Mouse (Mus musculus): ENCODE data around the gene Pik3r1. TPM values are rescaled to one million over a fixed set of nuclear protein-coding genes. Genes with fewer than 3 reads are reported as not detected.

Gene Pik3r1
- polyA plus RNA-seq, 1 experiment from 2014 or later = 95.5 TPM

DNA sequence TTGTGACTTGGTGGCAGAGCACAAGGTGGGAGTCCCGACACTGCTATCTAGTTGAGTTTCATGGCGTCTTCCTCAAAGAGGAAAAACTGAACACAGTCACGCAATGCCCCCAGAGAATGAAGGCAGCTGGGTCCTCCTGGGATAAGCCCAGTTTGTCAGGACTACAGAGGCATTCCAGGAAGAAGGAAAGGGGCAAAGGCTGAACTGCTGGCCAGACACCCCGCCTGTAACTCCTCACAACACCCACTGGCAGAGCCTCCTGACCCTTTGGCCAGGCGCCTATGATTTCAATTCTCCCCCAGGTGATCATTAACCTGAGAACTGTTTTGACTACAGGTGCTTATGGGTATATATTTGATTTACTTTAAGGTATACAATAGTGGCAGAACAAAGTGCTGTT is 3.9 kb downstream of the Pik3r1 start:
- Histone ChIP-seq H3K9ac (replicated peaks; ENCODE audit: low read depth, low read length) (no peak overlapping the region), H3K4me3 (ENCODE audit: low read depth, low read length) (0 out of 2 replicates have a peak overlapping the region, but pooled peaks have one; percentile 12), H3K36me3 (ENCODE audit: control insufficient read depth, insufficient read depth, low read length) (no peaks in the 10 kb centered on the region), H3K27ac (ENCODE audit: low read length) (peak overlapping the region; percentile 33; the same call in 1 of the 2 replicates), H3K27me3 (ENCODE audit: control insufficient read depth, insufficient read depth, low read length) (no peaks in the 10 kb centered on the region), H3K9me3 (ENCODE audit: control insufficient read depth, low read depth, low read length) (no peaks in the 10 kb centered on the region), H3K4me2 (replicated peaks; ENCODE audit: low read depth, low read length) (peak overlapping the region; percentile 30), H3K4me1 (ENCODE audit: control insufficient read depth, insufficient read depth, low read length) (peaks cover 59% of the 10 kb centered on the region)
- 45% methylated on average over 5 of the region's 5 CpGs for WGBS
- no peak for ATAC-seq (ENCODE audit: insufficient number of reproducible peaks, insufficient read depth, low FRiP score, low read depth)

DNA sequence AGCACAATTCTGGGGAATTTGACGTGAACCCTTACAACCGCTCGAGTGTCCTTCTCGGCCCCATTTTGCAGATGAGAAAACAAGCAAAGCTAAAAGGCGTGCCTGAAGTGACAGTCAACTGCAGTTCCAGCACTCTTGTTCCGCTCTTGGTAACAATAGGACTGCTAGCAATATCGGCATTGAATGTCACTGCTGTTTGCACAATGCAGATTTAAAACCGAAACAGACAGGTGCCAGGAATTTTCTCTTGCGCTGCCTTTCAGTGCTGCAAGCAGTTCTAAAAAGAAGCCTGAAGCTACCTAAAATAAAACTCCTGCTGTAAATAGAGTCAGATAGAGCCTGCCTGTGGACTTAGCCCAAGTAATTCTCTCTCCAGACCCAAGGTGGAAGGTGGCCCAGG is 4.3 kb downstream of the Pik3r1 start:
- H3K9me3 ChIP-seq (ENCODE audit: control insufficient read depth, low read depth, low read length) = no peaks in the 10 kb centered on the region
- peak overlapping the region; percentile 30 for H3K4me2 ChIP-seq (replicated peaks; ENCODE audit: low read depth, low read length)
- no peaks in the 10 kb centered on the region for H3K27me3 ChIP-seq (ENCODE audit: control insufficient read depth, insufficient read depth, low read length)
- peak overlapping the region; percentile 33; the same call in 1 of the 2 replicates for H3K27ac ChIP-seq (ENCODE audit: low read length)
- 0 out of 2 replicates have a peak overlapping the region, but pooled peaks have one; percentile 12 for H3K4me3 ChIP-seq (ENCODE audit: low read depth, low read length)
- 71% methylated on average over 9 of the region's 9 CpGs for WGBS
- H3K4me1 ChIP-seq (ENCODE audit: control insufficient read depth, insufficient read depth, low read length) = peaks cover 59% of the 10 kb centered on the region
- no peak for ATAC-seq (ENCODE audit: insufficient number of reproducible peaks, insufficient read depth, low FRiP score, low read depth)
- H3K36me3 ChIP-seq (ENCODE audit: control insufficient read depth, insufficient read depth, low read length) = no peaks in the 10 kb centered on the region
- H3K9ac ChIP-seq (replicated peaks; ENCODE audit: low read depth, low read length) = no peak overlapping the region

DNA sequence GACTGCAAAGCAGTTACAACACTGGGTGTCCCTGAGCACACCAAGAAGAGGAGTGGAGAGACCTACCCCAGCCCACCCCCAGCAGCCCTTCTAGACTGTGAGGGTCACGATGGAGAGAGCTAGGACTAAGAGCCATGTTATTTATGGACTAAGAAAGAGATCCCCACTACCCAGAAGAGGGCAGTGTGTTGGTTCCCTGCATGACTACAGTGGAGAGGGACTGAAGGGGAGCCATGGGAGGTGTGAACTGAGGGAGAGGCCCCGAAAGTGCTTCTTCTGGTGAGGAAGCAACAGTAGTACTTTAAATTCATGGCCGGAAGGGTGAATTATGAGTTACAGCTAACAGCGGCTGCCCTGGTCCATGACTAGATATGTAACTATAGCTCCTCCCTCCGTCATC is 4.9 kb downstream of the Pik3r1 start:
- H3K4me3 ChIP-seq (ENCODE audit: low read depth, low read length) = no peak overlapping the region
- no peaks in the 10 kb centered on the region for H3K9me3 ChIP-seq (ENCODE audit: control insufficient read depth, low read depth, low read length)
- 78% methylated on average over 5 of the region's 5 CpGs for WGBS
- H3K9ac ChIP-seq (replicated peaks; ENCODE audit: low read depth, low read length) = no peak overlapping the region
- ATAC-seq (ENCODE audit: insufficient number of reproducible peaks, insufficient read depth, low FRiP score, low read depth) = no peak
- no peaks in the 10 kb centered on the region for H3K27me3 ChIP-seq (ENCODE audit: control insufficient read depth, insufficient read depth, low read length)
- H3K4me1 ChIP-seq (ENCODE audit: control insufficient read depth, insufficient read depth, low read length) = peaks cover 62% of the 10 kb centered on the region
- H3K4me2 ChIP-seq (replicated peaks; ENCODE audit: low read depth, low read length) = 0 out of 2 replicates have a peak overlapping the region, but pooled peaks have one; percentile 30
- no peaks in the 10 kb centered on the region for H3K36me3 ChIP-seq (ENCODE audit: control insufficient read depth, insufficient read depth, low read length)
- H3K27ac ChIP-seq (ENCODE audit: low read length) = no peak overlapping the region

DNA sequence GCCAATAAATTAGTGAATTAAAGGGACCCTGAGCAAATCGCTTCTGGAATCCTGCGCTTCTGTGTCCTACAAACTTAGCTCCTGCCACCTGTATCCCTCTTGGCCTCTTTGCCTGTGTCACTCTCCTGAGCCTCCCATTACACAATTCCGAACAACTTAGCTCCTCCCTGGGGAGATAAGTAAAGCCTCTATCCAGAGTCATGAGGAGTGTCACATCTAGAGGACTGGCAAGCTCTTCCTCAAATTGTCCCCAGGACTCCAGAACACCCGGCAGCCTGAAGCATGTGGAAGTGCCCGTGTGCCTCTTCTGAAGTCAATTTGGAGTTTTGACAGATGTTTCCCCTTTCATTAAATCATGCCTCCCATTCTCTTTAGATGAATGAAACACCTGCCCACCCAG is 6.4 kb downstream of the Pik3r1 start:
- H3K4me3 ChIP-seq (ENCODE audit: low read depth, low read length) = no peak overlapping the region
- no peak overlapping the region for H3K9ac ChIP-seq (replicated peaks; ENCODE audit: low read depth, low read length)
- no peaks in the 10 kb centered on the region for H3K9me3 ChIP-seq (ENCODE audit: control insufficient read depth, low read depth, low read length)
- no peak for ATAC-seq (ENCODE audit: insufficient number of reproducible peaks, insufficient read depth, low FRiP score, low read depth)
- peaks cover 72% of the 10 kb centered on the region for H3K4me1 ChIP-seq (ENCODE audit: control insufficient read depth, insufficient read depth, low read length)
- WGBS = 54% methylated on average over 5 of the region's 5 CpGs
- H3K36me3 ChIP-seq (ENCODE audit: control insufficient read depth, insufficient read depth, low read length) = peaks cover 12% of the 10 kb centered on the region
- H3K27me3 ChIP-seq (ENCODE audit: control insufficient read depth, insufficient read depth, low read length) = no peaks in the 10 kb centered on the region
- no peak overlapping the region for H3K4me2 ChIP-seq (replicated peaks; ENCODE audit: low read depth, low read length)
- no peak overlapping the region for H3K27ac ChIP-seq (ENCODE audit: low read length)

DNA sequence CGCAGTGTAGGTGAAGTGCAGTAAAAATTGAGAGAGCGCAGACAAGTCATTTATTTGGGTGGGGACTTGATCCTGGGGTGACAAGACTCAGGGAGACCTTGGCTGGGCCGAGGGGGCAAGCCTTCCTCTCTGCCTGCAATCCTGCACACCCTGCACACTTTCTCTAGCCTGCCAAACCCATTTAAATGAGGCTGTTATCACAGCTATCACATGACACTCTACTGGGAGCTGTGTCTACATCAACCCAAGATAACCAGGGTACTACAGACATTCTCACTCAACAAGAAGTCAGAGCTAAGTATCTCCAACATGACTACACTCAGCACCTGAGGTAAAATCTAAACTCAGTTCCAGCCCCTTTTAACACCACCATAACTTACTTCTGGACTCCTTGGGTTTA is 7.1 kb downstream of the Pik3r1 start:
- peak; percentile 46; the same call in 1 of the 2 replicates for ATAC-seq (ENCODE audit: insufficient number of reproducible peaks, insufficient read depth, low FRiP score, low read depth)
- 62% methylated on average over 3 of the region's 3 CpGs for WGBS

GRCm38 (mm10) chr13:101760001-101760687 is 7.9 kb downstream of the Pik3r1 start:
- WGBS = 33% methylated on average over 8 of the region's 8 CpGs
- Histone ChIP-seq H3K4me1 (ENCODE audit: control insufficient read depth, insufficient read depth, low read length) (peaks cover 67% of the 10 kb centered on the region), H3K9me3 (ENCODE audit: control insufficient read depth, low read depth, low read length) (no peaks in the 10 kb centered on the region), H3K4me3 (ENCODE audit: low read depth, low read length) (no peak overlapping the region), H3K36me3 (ENCODE audit: control insufficient read depth, insufficient read depth, low read length) (peaks cover 17% of the 10 kb centered on the region), H3K27me3 (ENCODE audit: control insufficient read depth, insufficient read depth, low read length) (no peaks in the 10 kb centered on the region), H3K4me2 (replicated peaks; ENCODE audit: low read depth, low read length) (peak overlapping the region; percentile 5; the same call in 1 of the 2 replicates), H3K9ac (replicated peaks; ENCODE audit: low read depth, low read length) (no peak overlapping the region), H3K27ac (ENCODE audit: low read length) (peak overlapping the region; percentile 58; the same call in 1 of the 2 replicates)
- no peak for ATAC-seq (ENCODE audit: insufficient number of reproducible peaks, insufficient read depth, low FRiP score, low read depth)

More for the DNA sequence above, 7.1 kb downstream of the Pik3r1 start:
- Histone ChIP-seq H3K27ac (ENCODE audit: low read length) (peak overlapping the region; percentile 58; the same call in 1 of the 2 replicates), H3K4me1 (ENCODE audit: control insufficient read depth, insufficient read depth, low read length) (peaks cover 72% of the 10 kb centered on the region), H3K36me3 (ENCODE audit: control insufficient read depth, insufficient read depth, low read length) (peaks cover 17% of the 10 kb centered on the region), H3K4me3 (ENCODE audit: low read depth, low read length) (no peak overlapping the region), H3K4me2 (replicated peaks; ENCODE audit: low read depth, low read length) (no peak overlapping the region; the same call in 1 of the 2 replicates), H3K9ac (replicated peaks; ENCODE audit: low read depth, low read length) (no peak overlapping the region), H3K27me3 (ENCODE audit: control insufficient read depth, insufficient read depth, low read length) (no peaks in the 10 kb centered on the region), H3K9me3 (ENCODE audit: control insufficient read depth, low read depth, low read length) (no peaks in the 10 kb centered on the region)

DNA sequence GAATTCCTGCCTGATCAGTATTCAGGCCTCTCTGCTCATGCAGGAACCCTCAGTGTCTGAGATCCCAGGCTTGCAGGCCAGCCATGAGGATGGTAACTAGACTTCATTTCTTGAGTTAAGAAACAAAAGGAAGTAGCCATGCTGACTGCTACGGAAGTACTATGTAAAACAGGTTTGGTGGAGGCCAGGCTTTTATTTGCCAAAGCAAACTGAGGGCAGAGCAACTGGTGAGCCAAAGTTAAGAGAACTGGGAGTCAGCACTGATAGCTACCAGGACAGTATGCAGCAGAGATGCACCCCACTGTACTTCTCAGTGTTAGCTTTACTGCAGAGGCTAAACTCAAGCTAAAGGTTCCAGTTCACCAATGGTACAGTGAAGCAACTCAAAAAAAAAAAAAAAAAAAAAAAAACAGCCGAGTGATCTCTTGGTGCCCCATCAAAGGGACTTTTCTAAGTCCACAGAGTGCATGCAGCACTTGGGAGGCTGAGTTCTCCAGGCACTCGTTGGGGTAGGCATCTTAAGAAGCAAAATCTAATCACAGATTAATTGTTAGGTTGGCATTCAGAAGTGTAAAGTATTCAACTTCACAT is 8.6 kb downstream of the Pik3r1 start:
- WGBS = 21% methylated on average over 3 of the region's 3 CpGs
- Histone ChIP-seq H3K4me2 (replicated peaks; ENCODE audit: low read depth, low read length) (no peak overlapping the region), H3K27me3 (ENCODE audit: control insufficient read depth, insufficient read depth, low read length) (no peaks in the 10 kb centered on the region), H3K9me3 (ENCODE audit: control insufficient read depth, low read depth, low read length) (no peaks in the 10 kb centered on the region), H3K27ac (ENCODE audit: low read length) (peak overlapping the region; percentile 53; the same call in 1 of the 2 replicates), H3K9ac (replicated peaks; ENCODE audit: low read depth, low read length) (no peak overlapping the region), H3K36me3 (ENCODE audit: control insufficient read depth, insufficient read depth, low read length) (peaks cover 17% of the 10 kb centered on the region), H3K4me3 (ENCODE audit: low read depth, low read length) (no peak overlapping the region), H3K4me1 (ENCODE audit: control insufficient read depth, insufficient read depth, low read length) (peaks cover 68% of the 10 kb centered on the region)
- ATAC-seq (ENCODE audit: insufficient number of reproducible peaks, insufficient read depth, low FRiP score, low read depth) = no peak

DNA sequence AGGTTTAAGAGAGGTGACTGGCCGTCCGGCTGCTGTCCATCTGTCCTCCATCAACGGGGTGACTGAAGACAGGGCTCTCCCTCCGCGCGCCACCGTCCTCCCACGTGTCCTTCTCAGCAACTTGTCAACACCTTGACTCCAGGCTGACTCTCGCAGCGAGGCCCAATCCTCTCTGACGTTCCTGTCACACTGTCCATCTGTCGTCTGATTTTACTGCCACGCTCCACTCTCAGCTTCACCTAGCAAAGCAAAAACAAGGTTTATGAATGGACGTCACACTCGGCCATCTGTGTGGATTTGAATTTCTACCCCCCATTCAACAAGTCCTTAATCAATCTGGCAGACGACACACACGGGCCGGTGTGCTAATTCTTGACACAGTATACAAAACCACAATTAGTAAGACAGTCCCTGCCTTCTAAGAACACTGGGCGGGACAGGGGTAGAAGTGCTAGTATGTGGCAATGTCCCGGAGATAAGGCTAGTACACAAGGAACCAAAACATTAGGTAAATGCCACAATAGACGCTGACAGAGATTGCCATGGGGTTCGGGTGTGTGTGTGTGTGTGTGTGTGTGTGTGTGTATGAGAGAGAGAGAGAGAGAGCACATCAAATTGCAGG is 10.1 kb downstream of the Pik3r1 start:
- Histone ChIP-seq H3K9me3 (ENCODE audit: control insufficient read depth, low read depth, low read length) (no peaks in the 10 kb centered on the region), H3K27me3 (ENCODE audit: control insufficient read depth, insufficient read depth, low read length) (no peaks in the 10 kb centered on the region), H3K4me1 (ENCODE audit: control insufficient read depth, insufficient read depth, low read length) (peaks cover 70% of the 10 kb centered on the region), H3K36me3 (ENCODE audit: control insufficient read depth, insufficient read depth, low read length) (peaks cover 20% of the 10 kb centered on the region), H3K4me2 (replicated peaks; ENCODE audit: low read depth, low read length) (no peak overlapping the region), H3K9ac (replicated peaks; ENCODE audit: low read depth, low read length) (no peak overlapping the region), H3K4me3 (ENCODE audit: low read depth, low read length) (no peak overlapping the region), H3K27ac (ENCODE audit: low read length) (no peak overlapping the region; the same call in 1 of the 2 replicates)
- WGBS = 60% methylated on average over 22 of the region's 22 CpGs
- no peak for ATAC-seq (ENCODE audit: insufficient number of reproducible peaks, insufficient read depth, low FRiP score, low read depth)
